Mouse (Mus musculus) adrenal gland, postnatal 4 days (tissue): ENCODE results near the gene Cd300c2. TPM values are rescaled to one million over a fixed set of nuclear protein-coding genes. Genes with fewer than 3 reads are reported as not detected.
"Not testable (repeated sequence)": the region's sequence is repeated elsewhere in the genome, so short reads cannot be mapped to it uniquely, and the experiment has no call there.

Source experiments
- DNase-seq, 2 experiments: peaks; one replicate each; pipeline ENCODE4 v3.0.0; 2021 to 2022; ENCODE audit warnings: low spot score in 2 of 2, mixed read lengths in 2 of 2
- long read RNA-seq, 2 experiments: library from polyadenylated mRNA; stranded (forward); transcript quantifications; one replicate each; pipeline ENCODE4 v2.0.0; 2021
- total RNA-seq, 2 experiments: library from RNA; stranded (reverse); gene quantifications; 2 replicates each; pipeline ENCODE4 v1.2.3; 2021

The Cd300c2 gene
- 1 to 10 TPM; 4.2 to 4.4 TPM for total RNA-seq
- long read RNA-seq, experiment 1, partial matches to known transcripts = 0 of 2 reads
- long read RNA-seq, experiment 1, other reads (novel, unspliced or antisense) = 0 of 2 reads
- long read RNA-seq, experiment 2, partial matches to known transcripts = 0 of 3 reads
- long read RNA-seq, experiment 2, other reads (novel, unspliced or antisense) = 1 of 3 reads

DNA sequence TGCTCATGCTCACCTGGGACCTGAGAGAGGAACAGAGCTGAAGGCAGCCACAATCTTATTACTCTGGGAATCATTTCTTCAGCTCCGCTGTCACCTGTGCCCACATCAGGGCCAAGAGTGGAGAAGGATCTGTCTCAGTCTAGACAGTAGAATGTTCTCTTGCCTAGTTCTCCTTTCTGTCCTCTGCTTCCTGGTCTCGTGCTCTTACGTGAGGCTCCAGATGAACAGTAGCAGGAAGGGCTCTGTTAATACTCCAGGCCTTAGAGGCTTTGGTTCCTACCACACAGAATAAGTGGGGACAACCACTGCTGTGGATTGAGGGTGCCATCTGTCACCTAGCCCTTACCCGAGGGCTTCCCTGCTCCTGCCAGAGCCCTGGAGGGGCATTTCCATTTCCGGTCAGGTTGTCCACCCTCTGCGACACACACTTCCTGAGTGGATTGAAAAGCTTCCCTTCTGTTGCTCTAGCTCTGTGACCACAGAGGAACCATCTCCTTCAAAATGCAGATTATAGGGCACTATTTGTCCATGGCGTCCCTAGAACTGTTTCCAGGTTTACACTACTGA lies at the start of gene Cd300c2:
TSS of gene Cd300c2 (minus strand) at position 407 of the 567 bp plus-strand sequence.
- no peak for DNase-seq

DNA sequence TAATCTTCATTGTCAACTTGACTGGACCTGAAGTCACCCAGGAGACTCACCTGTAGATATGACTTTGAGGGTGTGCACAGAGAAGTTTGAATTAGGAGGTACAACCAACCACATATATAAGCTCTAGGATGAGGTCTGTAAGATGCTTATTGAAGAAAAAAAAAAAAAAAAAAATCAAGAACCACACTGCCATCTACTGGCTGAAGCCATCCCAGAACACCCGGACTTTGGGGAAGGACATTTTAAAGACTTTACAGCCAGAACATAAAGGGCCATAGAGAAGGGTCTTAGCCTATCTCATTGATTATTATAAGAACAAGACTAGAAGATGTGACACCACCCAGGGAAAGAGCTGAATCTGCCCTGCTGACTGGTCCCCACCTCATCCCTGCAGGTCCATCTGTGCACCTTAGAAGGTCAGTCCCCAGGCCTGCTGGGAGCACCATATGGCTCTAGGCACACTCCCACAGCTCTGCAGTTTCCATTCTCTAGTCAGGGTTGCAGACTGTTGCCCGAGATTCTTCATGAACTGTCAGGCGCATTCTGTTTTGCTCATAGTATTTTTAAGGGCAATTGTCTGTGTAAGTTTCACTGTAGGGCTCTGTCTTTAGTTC lies 47.7 kb upstream of the Cd300c2 start:
- DNase-seq = no peak

DNA sequence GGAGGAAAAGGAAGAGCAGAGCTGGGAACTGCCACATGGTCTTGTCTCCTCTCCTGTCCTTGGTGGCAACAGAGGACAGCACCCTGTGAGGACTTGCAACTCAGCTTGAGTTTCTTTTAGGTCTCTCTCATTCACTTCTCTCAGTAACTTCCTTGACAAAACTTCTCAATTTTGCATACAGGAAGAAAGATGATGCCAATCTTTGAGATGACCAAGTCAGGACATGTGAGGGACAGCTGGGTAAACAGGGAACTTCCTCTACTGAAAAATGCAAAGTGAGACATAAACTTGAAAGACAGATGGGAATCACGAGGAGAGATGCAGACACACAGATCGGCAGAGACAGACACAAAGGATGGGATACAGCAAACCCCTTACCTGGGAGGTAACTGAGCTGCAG lies 46.6 kb upstream of the Cd300c2 start, which contains the start of gene Cd300ld3:
TSS of gene Cd300ld3 (minus strand) at position 151 of the 400 bp plus-strand sequence.
- no peak for DNase-seq

DNA sequence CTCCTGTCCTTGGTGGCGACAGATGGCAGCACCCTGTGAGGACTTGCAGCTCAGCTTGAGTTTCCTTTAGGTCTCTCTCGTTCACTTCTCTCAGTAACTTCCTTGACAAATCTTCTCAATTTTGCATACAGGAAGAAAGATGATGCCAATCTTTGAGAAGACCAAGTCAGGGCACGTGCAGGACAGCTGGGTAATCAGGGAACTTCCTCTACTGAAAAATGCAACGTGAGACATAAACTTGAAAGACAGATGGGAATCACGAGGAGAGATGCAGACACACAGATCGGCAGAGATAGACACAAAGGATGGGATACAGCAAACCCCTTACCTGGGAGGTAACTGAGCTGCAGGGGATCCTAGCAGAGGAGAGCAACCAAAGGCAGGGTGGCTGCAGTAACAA lies 36.0 kb upstream of the Cd300c2 start, which contains the start of gene Cd300ld5:
TSS of gene Cd300ld5 (minus strand) at position 101 of the 400 bp plus-strand sequence.
- not testable (repeated sequence) for DNase-seq

DNA sequence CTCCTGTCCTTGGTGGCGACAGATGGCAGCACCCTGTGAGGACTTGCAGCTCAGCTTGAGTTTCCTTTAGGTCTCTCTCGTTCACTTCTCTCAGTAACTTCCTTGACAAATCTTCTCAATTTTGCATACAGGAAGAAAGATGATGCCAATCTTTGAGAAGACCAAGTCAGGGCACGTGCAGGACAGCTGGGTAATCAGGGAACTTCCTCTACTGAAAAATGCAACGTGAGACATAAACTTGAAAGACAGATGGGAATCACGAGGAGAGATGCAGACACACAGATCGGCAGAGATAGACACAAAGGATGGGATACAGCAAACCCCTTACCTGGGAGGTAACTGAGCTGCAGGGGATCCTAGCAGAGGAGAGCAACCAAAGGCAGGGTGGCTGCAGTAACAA lies 25.2 kb upstream of the Cd300c2 start, which contains the start of gene Cd300ld4:
TSS of gene Cd300ld4 (minus strand) at position 101 of the 400 bp plus-strand sequence.
- DNase-seq = not testable (repeated sequence)

DNA sequence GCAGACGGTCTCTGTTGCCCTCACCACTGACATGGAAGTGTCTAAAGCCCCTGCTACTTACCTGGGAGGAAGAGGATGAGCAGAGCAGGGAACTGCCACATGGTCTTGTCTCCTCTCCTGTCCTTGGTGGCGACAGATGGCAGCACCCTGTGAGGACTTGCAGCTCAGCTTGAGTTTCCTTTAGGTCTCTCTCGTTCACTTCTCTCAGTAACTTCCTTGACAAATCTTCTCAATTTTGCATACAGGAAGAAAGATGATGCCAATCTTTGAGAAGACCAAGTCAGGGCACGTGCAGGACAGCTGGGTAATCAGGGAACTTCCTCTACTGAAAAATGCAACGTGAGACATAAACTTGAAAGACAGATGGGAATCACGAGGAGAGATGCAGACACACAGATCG lies 14.4 kb upstream of the Cd300c2 start, which contains the start of gene Cd300ld2:
TSS of gene Cd300ld2 (minus strand) at position 101 of the 400 bp plus-strand sequence.
- DNase-seq = not testable (repeated sequence)

DNA sequence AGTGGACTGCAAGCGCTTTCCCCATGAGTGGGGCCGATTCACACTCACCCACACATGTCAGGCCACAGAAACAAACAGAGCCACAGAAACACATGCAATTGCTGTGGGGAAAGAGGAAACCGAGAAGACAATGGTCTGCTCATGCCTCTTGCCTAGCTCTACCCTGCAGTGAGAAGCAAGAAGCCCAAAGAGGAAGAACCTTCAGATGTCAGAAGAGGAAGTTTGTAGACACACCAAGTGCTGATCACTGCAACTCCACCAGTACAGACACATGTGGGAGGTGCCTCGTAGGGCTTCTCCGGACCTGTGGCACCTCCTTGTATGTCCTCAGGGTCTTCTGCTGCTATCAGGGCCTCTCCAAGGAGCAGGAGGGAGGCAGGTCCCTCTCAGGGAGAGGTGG lies 2.4 kb upstream of the Cd300c2 start:
- DNase-seq = no peak

DNA sequence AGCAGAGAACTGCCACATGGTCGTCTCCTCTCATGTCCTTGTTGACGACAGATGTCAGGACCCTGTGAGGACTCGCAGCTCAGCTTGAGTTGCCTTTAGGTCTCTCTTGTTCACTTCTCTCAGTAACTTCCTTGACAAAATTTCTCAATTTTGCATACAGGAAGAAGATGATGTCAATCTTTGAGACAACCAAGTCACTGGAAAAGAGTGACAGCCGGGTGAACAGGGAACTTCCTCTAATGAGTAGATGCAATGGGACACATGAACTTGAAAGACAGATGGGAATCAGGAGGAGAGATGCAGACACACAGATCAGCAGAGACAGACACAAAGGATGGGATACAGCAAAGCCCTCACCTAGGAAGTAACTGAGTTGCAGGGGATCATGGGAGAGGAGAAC lies 11.9 kb downstream of the Cd300c2 start, which contains the start of gene Cd300ld:
TSS of gene Cd300ld (minus strand) at position 130 of the 400 bp plus-strand sequence.
- no peak for DNase-seq

DNA sequence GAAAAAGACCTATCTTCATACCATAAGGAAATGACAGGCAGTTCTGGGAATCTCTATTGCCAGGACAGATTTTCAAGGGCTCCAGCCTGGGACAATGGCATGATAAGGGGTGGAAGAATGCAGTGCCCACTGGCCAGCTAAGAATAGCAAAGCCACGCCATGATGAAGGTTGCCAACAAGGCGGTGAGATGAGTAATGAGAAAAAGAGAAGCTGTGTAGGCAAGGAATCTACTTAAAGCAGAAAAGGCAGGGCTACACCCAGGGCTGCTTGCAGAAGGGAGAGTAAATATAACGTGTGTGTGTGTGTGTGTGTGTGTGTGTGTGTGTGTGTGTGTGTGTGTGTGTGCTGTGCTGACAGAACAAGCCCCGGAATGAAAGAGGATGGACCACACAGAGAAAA lies 19.8 kb downstream of the Cd300c2 start:
- DNase-seq = no peak

DNA sequence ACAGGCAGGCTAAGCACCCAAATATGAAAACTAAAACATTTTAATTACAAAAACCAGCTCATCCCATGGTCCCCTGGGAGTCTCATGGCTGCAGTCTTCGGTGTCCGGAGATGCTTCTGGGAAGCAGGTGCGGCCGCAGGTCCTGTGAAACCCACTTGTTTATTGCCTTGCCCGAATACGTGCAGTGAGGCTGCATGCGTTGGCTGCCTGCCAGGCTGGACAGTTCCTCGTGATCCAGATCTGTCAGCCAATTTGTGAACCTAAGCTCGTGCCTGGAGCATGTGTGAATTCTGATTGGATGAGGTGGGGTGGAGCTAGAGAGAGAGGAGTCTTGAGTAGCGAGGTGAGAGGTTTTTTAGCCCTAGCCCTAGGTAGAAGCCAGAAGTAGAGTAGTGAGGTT lies 29.0 kb downstream of the Cd300c2 start:
- DNase-seq = no peak

DNA sequence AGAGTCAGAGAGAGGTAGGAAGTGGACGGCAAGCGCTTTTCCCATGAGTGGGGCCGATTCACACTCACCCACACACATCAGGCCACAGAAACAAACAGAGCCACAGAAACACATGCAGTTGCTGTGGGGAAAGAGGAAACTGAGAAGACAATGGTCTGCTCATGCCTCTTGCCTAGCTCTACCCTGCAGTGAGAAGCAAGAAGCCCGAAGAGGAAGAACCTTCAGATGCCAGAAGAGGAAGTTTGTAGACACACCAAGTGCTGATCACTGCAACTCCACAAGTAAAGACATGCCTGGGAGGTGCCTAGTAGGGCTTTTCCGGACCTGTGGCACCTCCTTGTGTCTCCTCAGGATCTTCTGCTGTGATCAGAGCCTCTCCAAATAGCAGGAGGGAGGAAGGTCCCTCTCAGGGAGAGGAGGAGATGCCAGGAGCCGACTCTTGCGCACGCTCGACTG lies 32.9 kb downstream of the Cd300c2 start, which contains the start of gene Cd300c:
TSS of gene Cd300c (minus strand) at position 406 of the 456 bp plus-strand sequence.
- DNase-seq = no peak

DNA sequence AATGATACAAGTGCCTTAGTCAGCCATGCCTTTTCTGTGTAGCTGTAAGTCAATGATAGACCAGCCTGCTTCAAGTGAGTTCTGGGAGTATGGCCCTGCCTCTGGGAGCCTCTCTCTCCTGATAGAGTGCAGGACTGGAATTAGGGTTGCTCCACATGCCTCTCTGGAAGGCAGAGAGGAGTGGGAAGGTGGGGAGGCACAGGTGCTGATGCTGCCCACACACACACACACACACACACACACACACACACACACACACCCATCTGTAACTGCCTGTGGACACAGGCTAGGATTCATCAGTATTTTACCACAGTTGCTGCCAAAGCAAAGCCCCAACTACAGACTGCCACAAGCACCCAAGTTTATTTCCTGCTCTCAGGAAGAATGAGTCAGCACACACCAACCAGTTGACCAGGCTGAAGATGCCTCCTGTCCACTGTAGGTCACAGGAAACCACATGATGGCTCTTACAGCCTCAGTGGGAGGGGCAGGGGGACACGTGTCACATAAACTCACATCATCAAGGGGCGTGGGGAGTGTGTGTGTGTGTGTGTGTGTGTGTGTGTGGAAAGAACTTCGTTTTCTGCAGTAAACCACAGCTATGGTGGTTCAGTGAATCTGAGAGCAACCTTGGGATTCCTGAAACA lies 36.4 kb downstream of the Cd300c2 start:
- DNase-seq = no peak

DNA sequence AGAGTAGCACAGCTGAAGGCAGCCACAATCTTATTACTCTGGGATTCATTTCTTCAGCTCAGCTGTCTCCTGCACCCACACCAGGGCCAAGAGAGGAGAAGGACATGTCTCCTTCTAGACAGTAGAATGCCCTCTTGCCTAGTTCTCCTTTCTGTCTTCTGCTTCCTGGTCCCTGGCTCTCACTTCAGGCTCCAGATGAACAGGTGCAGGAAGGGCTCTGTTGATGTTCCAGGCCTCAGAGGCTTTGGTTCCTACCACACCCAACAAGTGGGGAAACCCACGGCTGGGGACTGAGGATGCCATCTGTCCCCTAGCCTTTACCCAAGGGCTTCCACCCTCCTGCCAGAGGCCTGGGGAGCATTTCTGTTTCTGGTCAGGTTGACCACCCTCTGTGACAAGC lies 41.3 kb downstream of the Cd300c2 start:
- no peak for DNase-seq

Other genes with a start within 250 kb of the Cd300c2 start
- gene Kif19a, start 236.5 kb downstream of the Cd300c2 start, total RNA-seq = 1 to 10 TPM in 1 of 2 experiments, under 1 TPM in 1; 0.99 to 1.6 TPM
- under 1 TPM; 0.50 to 0.59 TPM for gene Btbd17, start 205.9 kb downstream of the Cd300c2 start, total RNA-seq
- gene Gpr142, start 203.0 kb downstream of the Cd300c2 start, total RNA-seq = under 1 TPM in 1 of 2 experiments, not detected in 1; 0.36 TPM
- gene Gprc5c, start 150.7 kb downstream of the Cd300c2 start, total RNA-seq = 10 to 100 TPM; 17.6 to 41.1 TPM
- 1 to 10 TPM; 1.9 to 3.3 TPM for gene Cd300a, start 111.8 kb downstream of the Cd300c2 start, total RNA-seq
- under 1 TPM; 0.73 to 0.76 TPM for gene Cd300lb, start 67.5 kb downstream of the Cd300c2 start, total RNA-seq
- gene Cd300c, start 32.7 kb downstream of the Cd300c2 start, total RNA-seq = not detected
- under 1 TPM; 0.42 to 0.54 TPM for gene Cd300ld, start 12.0 kb downstream of the Cd300c2 start, total RNA-seq
- not detected for gene Cd300ld2, start 14.3 kb upstream of the Cd300c2 start, total RNA-seq
- gene Cd300ld4, start 25.1 kb upstream of the Cd300c2 start, total RNA-seq = under 1 TPM; 0.56 to 0.59 TPM
- 1 to 10 TPM; 1.0 to 1.8 TPM for gene Cd300ld5, start 35.9 kb upstream of the Cd300c2 start, total RNA-seq
- 1 to 10 TPM; 4.8 TPM for gene Cd300ld3, start 46.5 kb upstream of the Cd300c2 start, total RNA-seq
- under 1 TPM; 0.20 to 0.48 TPM for gene Cd300e, start 60.3 kb upstream of the Cd300c2 start, total RNA-seq
- gene Rab37, start 89.6 kb upstream of the Cd300c2 start, total RNA-seq = 1 to 10 TPM; 2.1 to 2.5 TPM
- gene Cd300lf, start 132.1 kb upstream of the Cd300c2 start, total RNA-seq = 1 to 10 TPM; 2.0 to 2.2 TPM
- gene Slc9a3r1, start 161.5 kb upstream of the Cd300c2 start, total RNA-seq = 10 to 100 TPM; 28.9 to 37.6 TPM
- gene Tmem104, start 185.6 kb upstream of the Cd300c2 start, total RNA-seq = 10 to 100 TPM; 11.9 to 12.0 TPM
- 10 to 100 TPM; 21.6 to 22.1 TPM for gene Nat9, start 186.0 kb upstream of the Cd300c2 start, total RNA-seq